Mouse (Mus musculus) limb, embryonic 10.5 days (tissue): Measurements from ENCODE around the gene Hsd3b6. TPM values are rescaled to one million over a fixed set of nuclear protein-coding genes. Genes with fewer than 3 reads are reported as not detected.
"Not testable (repeated sequence)": the region's sequence is repeated elsewhere in the genome, so short reads cannot be mapped to it uniquely, and the experiment has no call there.

ENCODE experiments used
- DNase-seq: peaks from one replicate; pipeline ENCODE4 v3.0.0-alpha.2; 2017; ENCODE audit warnings: low spot score
- H3K27ac ChIP-seq: fragments of 300-500 bp; sonication (generic); 2 replicates; pipeline ENCODE4 v1.5.1; 2016; ENCODE audit warnings: mild to moderate bottlenecking
- H3K27me3 ChIP-seq: fragments of 300-500 bp; sonication (generic); 2 replicates; pipeline ENCODE4 v1.6.1; 2016; ENCODE audit warnings: low read depth, mild to moderate bottlenecking; ENCODE audit not compliant: poor library complexity, severe bottlenecking
- H3K36me3 ChIP-seq: fragments of 300-500 bp; sonication (generic); 2 replicates; pipeline ENCODE4 v1.6.1; 2016; ENCODE audit warnings: mild to moderate bottlenecking, moderate library complexity
- H3K4me1 ChIP-seq: fragments of 300-500 bp; sonication (generic); 2 replicates; pipeline ENCODE4 v1.6.1; 2016
- H3K4me3 ChIP-seq: fragments of 300-500 bp; sonication (generic); 2 replicates; pipeline ENCODE4 v1.5.1; 2016; ENCODE audit warnings: mild to moderate bottlenecking, moderate library complexity
- H3K9me3 ChIP-seq: fragments of 300-500 bp; sonication (generic); replicated peaks from 2 replicates; pipeline ENCODE4 v1.6.1; 2016; ENCODE audit warnings: mild to moderate bottlenecking
- WGBS: fragments of 180-500 bp; shearing (Covaris S2); methylation state at CpG from one replicate; pipeline ENCODE4 v1.1.7; 2016; 5-methylcytosine and 5-hydroxymethylcytosine counted together
- polyA plus RNA-seq: library from polyadenylated mRNA; unstranded; fragments of >200 nt; fragmentation: Nextera tagmentation; extraction: Ambion mirVana; gene quantifications from 2 replicates; pipeline ENCODE4 v1.2.1, GENCODE M21; 2016

Gene Hsd3b6
- 6.2 and 10.5 TPM in 2 replicates for polyA plus RNA-seq

GRCm38 (mm10) chr3:98814101-98814670 lies at the start of gene Hsd3b6:
TSS of gene Hsd3b6 (minus strand) at chr3:98814443.
- H3K4me3 ChIP-seq = no peak within 1 kb of the TSS
- H3K4me1 ChIP-seq = no peaks in the 10 kb centered on the region
- H3K9me3 ChIP-seq = no peaks in the 10 kb centered on the region
- no peaks in the 10 kb centered on the region for H3K27me3 ChIP-seq
- DNase-seq = no peak
- H3K27ac ChIP-seq = no peak within 1 kb of the TSS
- H3K36me3 ChIP-seq = no peaks in the 10 kb centered on the region
- WGBS = 73% methylated on average over 6 of the region's 6 CpGs

- no peak overlapping the region for H3K4me3 ChIP-seq
- no peak for DNase-seq
- WGBS = 96% methylated on average over 1 of the region's 1 CpGs
- H3K9me3 ChIP-seq = no peaks in the 10 kb centered on the region
- no peaks in the 10 kb centered on the region for H3K36me3 ChIP-seq
- H3K4me1 ChIP-seq = no peaks in the 10 kb centered on the region
- no peak overlapping the region for H3K27ac ChIP-seq
- no peaks in the 10 kb centered on the region for H3K27me3 ChIP-seq
These were observed 48.6 kb upstream of the Hsd3b6 start for GRCm38 (mm10) chr3:98862800-98863199.

- no peaks in the 10 kb centered on the region for H3K27me3 ChIP-seq
- H3K4me3 ChIP-seq = no peak within 1 kb of the TSS
- no peaks in the 10 kb centered on the region for H3K36me3 ChIP-seq
- H3K4me1 ChIP-seq = no peaks in the 10 kb centered on the region
- no peak for DNase-seq
- no peaks in the 10 kb centered on the region for H3K9me3 ChIP-seq
- H3K27ac ChIP-seq = no peak within 1 kb of the TSS
- WGBS = 89% methylated on average over 3 of the region's 3 CpGs
These were observed 45.3 kb upstream of the Hsd3b6 start, which contains the start of gene Hsd3b1 for GRCm38 (mm10) chr3:98859576-98859975. TSS of gene Hsd3b1 (minus strand) at chr3:98859794.

GRCm38 (mm10) chr3:98858051-98858450 lies 43.8 kb upstream of the Hsd3b6 start:
- Histone ChIP-seq H3K36me3 (no peaks in the 10 kb centered on the region), H3K9me3 (no peaks in the 10 kb centered on the region), H3K27me3 (no peaks in the 10 kb centered on the region), H3K27ac (no peak overlapping the region), H3K4me3 (no peak overlapping the region), H3K4me1 (no peaks in the 10 kb centered on the region)
- 91% methylated on average over 2 of the region's 2 CpGs for WGBS
- no peak for DNase-seq

- Histone ChIP-seq H3K4me3 (no peak overlapping the region), H3K27ac (no peak overlapping the region), H3K4me1 (no peaks in the 10 kb centered on the region), H3K9me3 (no peaks in the 10 kb centered on the region), H3K36me3 (no peaks in the 10 kb centered on the region), H3K27me3 (no peaks in the 10 kb centered on the region)
- no peak for DNase-seq
- 86% methylated on average over 1 of the region's 1 CpGs for WGBS
These were observed 42.6 kb upstream of the Hsd3b6 start for GRCm38 (mm10) chr3:98856892-98857291.

- H3K4me1 ChIP-seq = no peaks in the 10 kb centered on the region
- H3K4me3 ChIP-seq = no peak overlapping the region
- no peaks in the 10 kb centered on the region for H3K9me3 ChIP-seq
- DNase-seq = no peak
- H3K27ac ChIP-seq = no peak overlapping the region
- 83% methylated on average over 3 of the region's 3 CpGs for WGBS
- no peaks in the 10 kb centered on the region for H3K27me3 ChIP-seq
- H3K36me3 ChIP-seq = no peaks in the 10 kb centered on the region
These were observed 40.9 kb upstream of the Hsd3b6 start for GRCm38 (mm10) chr3:98855160-98855559.

GRCm38 (mm10) chr3:98853685-98854084 lies 39.4 kb upstream of the Hsd3b6 start:
- H3K4me3 ChIP-seq = no peak overlapping the region
- no peaks in the 10 kb centered on the region for H3K36me3 ChIP-seq
- H3K27me3 ChIP-seq = no peaks in the 10 kb centered on the region
- H3K27ac ChIP-seq = no peak overlapping the region
- no peak for DNase-seq
- H3K4me1 ChIP-seq = no peaks in the 10 kb centered on the region
- H3K9me3 ChIP-seq = no peaks in the 10 kb centered on the region
- WGBS = 47% methylated on average over 1 of the region's 1 CpGs

- no peaks in the 10 kb centered on the region for H3K27me3 ChIP-seq
- no peaks in the 10 kb centered on the region for H3K9me3 ChIP-seq
- no peaks in the 10 kb centered on the region for H3K4me1 ChIP-seq
- DNase-seq = no peak
- H3K36me3 ChIP-seq = no peaks in the 10 kb centered on the region
- H3K4me3 ChIP-seq = no peak overlapping the region
- no peak overlapping the region for H3K27ac ChIP-seq
- 95% methylated on average over 3 of the region's 3 CpGs for whole genome bisulfite sequencing
These were observed 38.8 kb upstream of the Hsd3b6 start for GRCm38 (mm10) chr3:98853051-98853450.

GRCm38 (mm10) chr3:98852631-98853030 lies 38.4 kb upstream of the Hsd3b6 start:
- WGBS = 86% methylated on average over 6 of the region's 6 CpGs

GRCm38 (mm10) chr3:98851853-98852252 lies 37.6 kb upstream of the Hsd3b6 start:
- Histone ChIP-seq H3K4me1 (no peaks in the 10 kb centered on the region), H3K9me3 (no peaks in the 10 kb centered on the region), H3K27me3 (no peaks in the 10 kb centered on the region), H3K36me3 (no peaks in the 10 kb centered on the region), H3K27ac (no peak overlapping the region), H3K4me3 (no peak overlapping the region)
- no peak for DNase-seq
- WGBS = 81% methylated on average over 2 of the region's 2 CpGs

More at GRCm38 (mm10) chr3:98852631-98853030, 38.4 kb upstream of the Hsd3b6 start:
- Histone ChIP-seq H3K9me3 (no peaks in the 10 kb centered on the region), H3K27me3 (no peaks in the 10 kb centered on the region), H3K4me3 (no peak overlapping the region), H3K27ac (no peak overlapping the region), H3K4me1 (no peaks in the 10 kb centered on the region), H3K36me3 (no peaks in the 10 kb centered on the region)
- no peak for DNase-seq

- Histone ChIP-seq H3K27me3 (no peaks in the 10 kb centered on the region), H3K27ac (no peak overlapping the region), H3K36me3 (no peaks in the 10 kb centered on the region), H3K9me3 (no peaks in the 10 kb centered on the region), H3K4me3 (no peak overlapping the region), H3K4me1 (no peaks in the 10 kb centered on the region)
- 85% methylated on average over 5 of the region's 5 CpGs for WGBS
- no peak for DNase-seq
These were observed 36.0 kb upstream of the Hsd3b6 start for GRCm38 (mm10) chr3:98850262-98850661.

- Histone ChIP-seq H3K27me3 (no peaks in the 10 kb centered on the region), H3K4me1 (no peaks in the 10 kb centered on the region), H3K9me3 (no peaks in the 10 kb centered on the region), H3K27ac (no peak overlapping the region), H3K36me3 (no peaks in the 10 kb centered on the region), H3K4me3 (no peak overlapping the region)
- DNase-seq = no peak
- 78% methylated on average over 1 of the region's 1 CpGs for WGBS
These were observed 34.7 kb upstream of the Hsd3b6 start for GRCm38 (mm10) chr3:98848898-98849297.

- H3K27me3 ChIP-seq, H3K9me3 ChIP-seq, H3K27ac ChIP-seq, H3K4me3 ChIP-seq, DNase-seq, H3K4me1 ChIP-seq, H3K36me3 ChIP-seq: not testable (repeated sequence)
- 78% methylated on average over 6 of the region's 6 CpGs for WGBS
These were observed 1.6 kb downstream of the Hsd3b6 start for GRCm38 (mm10) chr3:98812653-98813052.

GRCm38 (mm10) chr3:98805032-98805431 lies 9.2 kb downstream of the Hsd3b6 start:
- 68% methylated on average over 3 of the region's 3 CpGs for WGBS
- H3K4me1 ChIP-seq, DNase-seq, H3K9me3 ChIP-seq, H3K27ac ChIP-seq, H3K36me3 ChIP-seq, H3K4me3 ChIP-seq, H3K27me3 ChIP-seq: not testable (repeated sequence)
